Mouse (Mus musculus): ENCODE measurements around the gene Riok2. TPM values are rescaled to one million over a fixed set of nuclear protein-coding genes. Genes with fewer than 3 reads are reported as not detected.

Riok2 gene
- polyA plus RNA-seq, 1 experiment from 2014 or later, result 25.9 TPM

- no peak overlapping the region for H3K4me3 ChIP-seq (replicated peaks; ENCODE audit: low read depth, low read length)
- H3K4me2 ChIP-seq (ENCODE audit: low read length), result no peak overlapping the region
- no peaks in the 10 kb centered on the region for H3K36me3 ChIP-seq (ENCODE audit: insufficient read depth, low read length)
- H3K27ac ChIP-seq, result no peak overlapping the region
- no peak for TF ChIP-seq CTCF (IDR thresholded peaks at IDR 0.05; ENCODE audit: low read depth)
- ATAC-seq (replicated peaks; ENCODE audit: low FRiP score, low read depth) (no peak), DNase-seq (ENCODE audit: low spot score) (no peak)
- H3K9ac ChIP-seq (ENCODE audit: low read depth, low read length), result no peak overlapping the region
- no peaks in the 10 kb centered on the region for H3K9me3 ChIP-seq (replicated peaks; ENCODE audit: low read length)
- no peaks in the 10 kb centered on the region for H3K27me3 ChIP-seq (ENCODE audit: insufficient read depth, low read length)
- no peaks in the 10 kb centered on the region for H3K4me1 ChIP-seq (replicated peaks; ENCODE audit: insufficient read depth, low read length)
These were observed 64.6 kb downstream of the Riok2 start for GRCm38 (mm10) chr17:17438576-17439191.

- DNase-seq (ENCODE audit: low spot score) (peak; percentile 48), ATAC-seq (replicated peaks; ENCODE audit: low FRiP score, low read depth) (no peak)
- H3K27ac ChIP-seq, result no peak overlapping the region
- H3K4me2 ChIP-seq (ENCODE audit: low read length), result no peak overlapping the region
- H3K4me3 ChIP-seq (replicated peaks; ENCODE audit: low read depth, low read length), result no peak overlapping the region
- H3K27me3 ChIP-seq (ENCODE audit: insufficient read depth, low read length), result no peaks in the 10 kb centered on the region
- no peak overlapping the region for H3K9ac ChIP-seq (ENCODE audit: low read depth, low read length)
- H3K36me3 ChIP-seq (ENCODE audit: insufficient read depth, low read length), result no peaks in the 10 kb centered on the region
- WGBS, result 21% methylated on average over 4 of the region's 4 CpGs
- TF ChIP-seq CTCF (IDR thresholded peaks at IDR 0.05; ENCODE audit: low read depth), result no peak
- H3K9me3 ChIP-seq (replicated peaks; ENCODE audit: low read length), result no peaks in the 10 kb centered on the region
- H3K4me1 ChIP-seq (replicated peaks; ENCODE audit: insufficient read depth, low read length), result no peaks in the 10 kb centered on the region
These were observed 67.9 kb downstream of the Riok2 start for GRCm38 (mm10) chr17:17441876-17442498.

- WGBS, result 78% methylated on average over 3 of the region's 3 CpGs
- DNase-seq (ENCODE audit: low spot score) (no peak), ATAC-seq (replicated peaks; ENCODE audit: low FRiP score, low read depth) (no peak)
- no peak overlapping the region for H3K4me2 ChIP-seq (ENCODE audit: low read length)
- no peak overlapping the region for H3K9ac ChIP-seq (ENCODE audit: low read depth, low read length)
- H3K9me3 ChIP-seq (replicated peaks; ENCODE audit: low read length), result no peaks in the 10 kb centered on the region
- no peaks in the 10 kb centered on the region for H3K4me1 ChIP-seq (replicated peaks; ENCODE audit: insufficient read depth, low read length)
- H3K27me3 ChIP-seq (ENCODE audit: insufficient read depth, low read length), result no peaks in the 10 kb centered on the region
- no peaks in the 10 kb centered on the region for H3K36me3 ChIP-seq (ENCODE audit: insufficient read depth, low read length)
- no peak overlapping the region for H3K4me3 ChIP-seq (replicated peaks; ENCODE audit: low read depth, low read length)
- TF ChIP-seq CTCF (IDR thresholded peaks at IDR 0.05; ENCODE audit: low read depth), result no peak
- no peak overlapping the region for H3K27ac ChIP-seq
These were observed 70.3 kb downstream of the Riok2 start for GRCm38 (mm10) chr17:17444297-17444886.

Other genes with a start within 250 kb of the Riok2 start
- gene Lix1, start 28.4 kb downstream of the Riok2 start, polyA plus RNA-seq (2015; fragmentation: Nextera tagmentation; extraction: Ambion mirVana), result 10.1 and 11.2 TPM in 2 replicates